Mouse (Mus musculus) erythroblast, embryonic 14.5 days (primary cell): ENCODE measurements around the gene B430306N03Rik.

Experiments used
- GATA1 ChIP-seq: IDR thresholded peaks from 2 replicates; pipeline ENCODE4 v1.6.1; 2012; ENCODE audit warnings: low read length, inconsistent platforms, mixed read lengths
- TAL1 ChIP-seq: IDR thresholded peaks from 3 replicates; pipeline ENCODE4 v1.6.1; 2012; ENCODE audit warnings: low read length, inconsistent platforms, mixed read lengths

DNA sequence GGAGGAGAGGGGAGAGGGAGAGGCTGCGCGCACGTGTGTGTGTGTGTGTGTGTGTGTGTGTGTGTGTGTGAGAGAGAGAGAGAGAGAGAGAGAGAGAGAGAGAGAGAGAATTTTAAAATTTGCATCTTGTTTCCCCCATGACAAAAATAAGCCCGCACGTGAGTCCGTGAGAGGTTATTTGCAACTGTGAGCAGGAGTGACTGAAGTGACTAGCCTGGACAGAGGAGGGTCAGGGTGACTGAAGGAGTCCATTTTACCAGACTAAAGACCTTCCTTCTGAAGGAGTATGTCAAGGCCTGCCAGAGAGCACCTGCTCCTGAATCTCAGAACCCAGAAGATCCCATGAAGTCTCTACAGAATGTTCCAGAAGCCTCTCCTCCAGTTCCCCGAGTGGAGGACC, 16.2 kb upstream of the B430306N03Rik start:
- TF ChIP-seq GATA1 (no peak), TAL1 (no peak)
